Mouse (Mus musculus) layer of hippocampus, postnatal 36 days (tissue): ENCODE measurements around the gene Gm21541. TPM values are rescaled to one million over a fixed set of nuclear protein-coding genes. Genes with fewer than 3 reads are reported as not detected.
"Not testable (repeated sequence)": the region's sequence is repeated elsewhere in the genome, so short reads cannot be mapped to it uniquely, and the experiment has no call there.

ENCODE experiments used
- DNase-seq, 2 experiments: peaks; one replicate each; pipeline ENCODE4 v3.0.0; 2022
- total RNA-seq, 2 experiments: library from RNA; stranded (reverse); gene quantifications; 2 replicates each; pipeline ENCODE4 v1.2.3; 2021

Gm21541 gene
- total RNA-seq, result not detected

- DNase-seq, result not testable (repeated sequence)
Measured at GRCm38 (mm10) chr4:41903310-41903709, at the start of gene Gm21541. Gene Gm21541 (plus strand): TSS chr4:41903610.

GRCm38 (mm10) chr4:41941272-41941671, 37.9 kb downstream of the Gm21541 start, which contains the start of gene Gm20878:
Gene Gm20878 (plus strand): TSS chr4:41941572.
- not testable (repeated sequence) for DNase-seq

Other genes starting within 250 kb of the Gm21541 start
- gene Cntfr, start 206.5 kb upstream of the Gm21541 start, total RNA-seq, result 10 to 100 TPM; 90.8 to 97.6 TPM
- gene Il11ra1, start 203.6 kb upstream of the Gm21541 start, total RNA-seq, result 10 to 100 TPM; 37.0 to 38.0 TPM
- gene Rpp25l, start 190.1 kb upstream of the Gm21541 start, total RNA-seq, result 10 to 100 TPM; 30.0 to 33.1 TPM
- 100 to 1,000 TPM; 143 to 154 TPM for gene Dctn3, start 180.4 kb upstream of the Gm21541 start, total RNA-seq
- not detected for gene Arid3c, start 172.5 kb upstream of the Gm21541 start, total RNA-seq
- gene Galt, start 148.4 kb upstream of the Gm21541 start, total RNA-seq, result 10 to 100 TPM; 51.5 to 52.1 TPM
- 10 to 100 TPM; 38.6 to 41.1 TPM for gene Sigmar1, start 147.5 kb upstream of the Gm21541 start, total RNA-seq
- gene Ccl27a, start 129.4 kb upstream of the Gm21541 start, total RNA-seq, result 100 to 1,000 TPM; 137 to 138 TPM
- 10 to 100 TPM; 17.4 to 20.9 TPM for gene Gm20878, start 38.0 kb downstream of the Gm21541 start, total RNA-seq
- 1 to 10 TPM; 1.2 to 1.8 TPM for gene Fam205a4, start 62.4 kb downstream of the Gm21541 start, total RNA-seq
- 1 to 10 TPM; 2.7 to 3.4 TPM for gene Gm21093, start 131.1 kb downstream of the Gm21541 start, total RNA-seq
- gene Gm3893, start 187.6 kb downstream of the Gm21541 start, total RNA-seq, result not detected
- 10 to 100 TPM; 13.5 to 15.8 TPM for gene Gm13304, start 211.2 kb downstream of the Gm21541 start, total RNA-seq
- gene Gm13306, start 249.8 kb downstream of the Gm21541 start, total RNA-seq, result 10 to 100 TPM in 1 of 2 experiments, 1 to 10 TPM in 1; 7.6 to 10.8 TPM